Mouse (Mus musculus) ES-Bruce4 (cell line): Measurements from ENCODE around the gene Hist1h1a. TPM values are rescaled to one million over a fixed set of nuclear protein-coding genes. Genes with fewer than 3 reads are reported as not detected.

Source experiments
- H3K27ac ChIP-seq: 2 replicates; pipeline ENCODE4 v1.5.1; 2012; ENCODE audit warnings: low read length, inconsistent platforms; ENCODE audit not compliant: insufficient read depth
- H3K27me3 ChIP-seq: 2 replicates; pipeline ENCODE4 v1.6.1; 2012; ENCODE audit warnings: mild to moderate bottlenecking, low read length, inconsistent platforms; ENCODE audit not compliant: control insufficient read depth, poor library complexity, insufficient read depth, severe bottlenecking
- H3K36me3 ChIP-seq: 2 replicates; pipeline ENCODE4 v1.6.1; 2012; ENCODE audit warnings: inconsistent platforms, mild to moderate bottlenecking, low read length, moderate library complexity; ENCODE audit not compliant: control insufficient read depth, poor library complexity, insufficient read depth, severe bottlenecking
- H3K4me1 ChIP-seq: one replicate; pipeline ENCODE4 v1.8.1; 2011; ENCODE audit warnings: low read length; ENCODE audit not compliant: control insufficient read depth, insufficient read depth
- H3K4me3 ChIP-seq: 2 replicates; pipeline ENCODE4 v1.5.1; 2011; ENCODE audit warnings: low read depth, mild to moderate bottlenecking, low read length
- H3K9ac ChIP-seq: 2 replicates; pipeline ENCODE4 v1.6.1; 2012; ENCODE audit warnings: low read depth, mild to moderate bottlenecking, inconsistent platforms; ENCODE audit not compliant: poor library complexity, severe bottlenecking
- H3K9me3 ChIP-seq: replicated peaks from 2 replicates; pipeline ENCODE4 v1.6.1; 2012; ENCODE audit warnings: mild to moderate bottlenecking, low read length, inconsistent platforms; ENCODE audit not compliant: control insufficient read depth, poor library complexity, insufficient read depth, severe bottlenecking
- CTCF ChIP-seq: IDR thresholded peaks from one replicate; pipeline ENCODE4 v1.8.1; 2011; ENCODE audit warnings: low read depth, low read length
- EP300 ChIP-seq: IDR thresholded peaks from 2 replicates; pipeline ENCODE4 v1.6.1; 2011; ENCODE audit warnings: low read depth, low read length; ENCODE audit not compliant: insufficient read depth
- POLR2A ChIP-seq: IDR thresholded peaks from one replicate; pipeline ENCODE4 v1.8.1; 2011; ENCODE audit warnings: low read length; ENCODE audit not compliant: insufficient read depth
- polyA plus RNA-seq: library from polyadenylated mRNA; stranded (reverse); fragments of >200 nt; gene quantifications from 2 replicates; pipeline ENCODE4 v1.2.4, GENCODE M21; 2011; ENCODE audit warnings: low read depth; ENCODE audit not compliant: missing spikeins, insufficient read depth, insufficient read length

The Hist1h1a gene
- polyA plus RNA-seq, 1 experiment: 7.8 TPM

DNA sequence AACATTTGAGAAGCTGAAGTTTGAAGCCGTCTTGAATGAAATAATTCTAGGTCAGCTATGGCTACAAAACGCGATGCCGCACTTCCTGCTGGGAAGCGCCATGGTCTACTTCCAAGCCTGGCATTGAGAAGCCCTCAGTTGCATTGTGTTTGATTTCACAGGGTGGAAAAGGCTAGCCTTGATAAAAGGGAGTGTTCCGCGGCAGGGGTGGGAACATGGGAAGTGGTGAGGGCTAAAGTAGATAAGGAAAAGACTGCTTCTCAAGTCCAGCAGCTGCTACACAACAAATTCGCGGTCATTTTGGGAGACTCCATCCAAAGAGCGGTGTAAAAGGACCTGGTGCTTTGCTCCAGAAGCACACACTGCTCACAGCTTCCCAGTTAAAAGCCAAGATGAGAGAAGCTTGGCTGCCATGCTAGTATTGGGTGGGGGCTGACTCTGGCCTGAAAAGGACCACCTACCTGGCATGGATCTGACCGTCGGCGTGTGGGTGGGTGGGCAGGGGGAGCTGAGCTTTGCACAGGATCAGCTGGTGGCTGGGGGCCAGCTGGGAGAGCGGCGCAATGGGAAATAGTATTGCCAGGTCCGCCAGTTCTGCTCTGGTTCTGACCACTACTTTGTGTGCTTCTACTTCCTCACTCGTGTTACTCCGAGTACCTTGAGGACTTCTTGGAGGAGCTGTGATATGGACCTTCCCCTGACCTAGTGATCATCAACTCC lies 34.8 kb upstream of the Hist1h1a start:
- Histone ChIP-seq H3K4me3 (no peak overlapping the region), H3K9me3 (no peaks in the 10 kb centered on the region)
- no peak for TF ChIP-seq EP300
- TF ChIP-seq POLR2A: no peak

GRCm38 (mm10) chr13:23729192-23729525 lies 34.3 kb upstream of the Hist1h1a start:
- TF ChIP-seq CTCF: no peak
- no peak for TF ChIP-seq EP300
- TF ChIP-seq POLR2A: no peak

More for the DNA sequence above, 34.8 kb upstream of the Hist1h1a start:
- H3K36me3 ChIP-seq: no peaks in the 10 kb centered on the region
- H3K9ac ChIP-seq: no peak overlapping the region
- no peak overlapping the region for H3K27ac ChIP-seq
- no peaks in the 10 kb centered on the region for H3K4me1 ChIP-seq
- no peaks in the 10 kb centered on the region for H3K27me3 ChIP-seq

DNA sequence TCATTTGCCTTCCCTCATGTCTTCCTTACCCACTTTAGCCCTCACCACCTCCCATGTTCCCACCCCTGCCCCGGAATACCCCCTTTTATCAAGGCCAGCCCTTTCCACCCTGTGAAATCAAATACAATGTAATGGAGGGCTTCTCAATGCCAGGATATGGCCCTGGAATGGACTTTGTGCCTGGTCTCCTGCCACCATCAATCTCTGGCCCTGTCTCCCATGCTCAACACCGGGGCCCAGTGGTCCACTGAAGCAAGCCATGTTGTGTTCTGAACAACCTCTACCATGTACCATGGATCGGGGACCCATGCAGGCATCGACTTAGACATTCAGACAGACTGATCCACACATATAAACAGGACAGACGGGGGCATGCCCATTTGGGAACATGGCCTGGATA lies 33.8 kb upstream of the Hist1h1a start:
- Histone ChIP-seq H3K27ac (no peak overlapping the region), H3K4me1 (no peaks in the 10 kb centered on the region), H3K4me3 (no peak overlapping the region), H3K9me3 (no peaks in the 10 kb centered on the region), H3K9ac (no peak overlapping the region), H3K36me3 (no peaks in the 10 kb centered on the region), H3K27me3 (no peaks in the 10 kb centered on the region)
- TF ChIP-seq POLR2A (no peak), CTCF (no peak), EP300 (no peak)

More at GRCm38 (mm10) chr13:23729192-23729525, 34.3 kb upstream of the Hist1h1a start:
- H3K4me3 ChIP-seq: no peak overlapping the region
- no peaks in the 10 kb centered on the region for H3K9me3 ChIP-seq
- no peak overlapping the region for H3K9ac ChIP-seq
- no peak overlapping the region for H3K27ac ChIP-seq
- H3K4me1 ChIP-seq: no peaks in the 10 kb centered on the region
- no peaks in the 10 kb centered on the region for H3K27me3 ChIP-seq
- H3K36me3 ChIP-seq: no peaks in the 10 kb centered on the region

DNA sequence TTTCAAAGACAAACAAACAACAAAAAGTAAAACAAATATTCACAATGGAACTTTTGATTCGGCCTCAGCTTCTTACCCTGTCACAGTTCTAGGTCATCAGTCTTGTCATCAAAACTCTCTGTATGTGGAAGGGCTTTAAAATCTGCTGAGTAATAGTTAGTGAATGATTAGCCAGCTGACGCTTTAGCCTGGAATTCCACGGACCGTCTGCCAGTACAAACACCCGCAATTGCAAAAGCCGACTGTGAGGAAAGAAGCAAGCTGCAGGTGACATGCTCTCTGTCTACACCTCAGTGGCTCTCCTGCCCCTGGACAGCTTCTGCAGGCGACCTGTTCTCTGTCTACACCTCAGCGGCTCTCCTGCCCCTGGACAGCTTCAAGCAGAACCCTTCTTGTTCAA lies 33.0 kb upstream of the Hist1h1a start:
- H3K4me1 ChIP-seq: no peaks in the 10 kb centered on the region
- H3K9ac ChIP-seq: no peak overlapping the region
- H3K9me3 ChIP-seq: no peaks in the 10 kb centered on the region
- TF ChIP-seq CTCF: no peak
- no peak for TF ChIP-seq EP300
- no peak for TF ChIP-seq POLR2A
- H3K27me3 ChIP-seq: no peaks in the 10 kb centered on the region
- H3K4me3 ChIP-seq: no peak overlapping the region
- no peak overlapping the region for H3K27ac ChIP-seq
- H3K36me3 ChIP-seq: no peaks in the 10 kb centered on the region

- Histone ChIP-seq H3K9ac (no peak overlapping the region), H3K9me3 (no peaks in the 10 kb centered on the region), H3K4me1 (no peaks in the 10 kb centered on the region), H3K27me3 (no peaks in the 10 kb centered on the region), H3K36me3 (no peaks in the 10 kb centered on the region), H3K27ac (no peak overlapping the region), H3K4me3 (no peak overlapping the region)
- no peak for TF ChIP-seq POLR2A
- peak; percentile 22 for TF ChIP-seq CTCF
- no peak for TF ChIP-seq EP300
Measured at GRCm38 (mm10) chr13:23732156-23732804, 31.2 kb upstream of the Hist1h1a start.

- H3K4me3 ChIP-seq: no peak overlapping the region
- no peaks in the 10 kb centered on the region for H3K27me3 ChIP-seq
- no peaks in the 10 kb centered on the region for H3K4me1 ChIP-seq
- no peaks in the 10 kb centered on the region for H3K36me3 ChIP-seq
- H3K27ac ChIP-seq: no peak overlapping the region
- H3K9ac ChIP-seq: no peak overlapping the region
- H3K9me3 ChIP-seq: no peaks in the 10 kb centered on the region
- no peak for TF ChIP-seq EP300
- no peak for TF ChIP-seq POLR2A
- no peak for TF ChIP-seq CTCF
Measured at GRCm38 (mm10) chr13:23737091-23737490, 26.4 kb upstream of the Hist1h1a start.
